Mouse (Mus musculus) midbrain, embryonic 13.5 days (tissue): ENCODE measurements at regions not wholly inside any gene's neighbourhood (a gene's known extent, or its start where the extent isn't known, plus 50 kb on each side); places are given as distances from the start of the nearest gene placed in this dataset.

ENCODE experiments used
- ATAC-seq: fragments of 200-750 bp; cut with Nextera tagmentation; 2 replicates; pipeline ENCODE4 v1.8.0; 2017; ENCODE audit warnings: mild to moderate bottlenecking, moderate TSS enrichment, moderate library complexity
- H3K27ac ChIP-seq: fragments of 300-500 bp; sonication (generic); 2 replicates; pipeline ENCODE4 v1.5.1; 2015; ENCODE audit warnings: inconsistent platforms, mild to moderate bottlenecking, moderate library complexity
- H3K27me3 ChIP-seq: fragments of 300-500 bp; sonication (generic); 2 replicates; pipeline ENCODE4 v1.6.1; 2015; ENCODE audit warnings: mild to moderate bottlenecking, inconsistent platforms
- H3K36me3 ChIP-seq: fragments of 300-500 bp; sonication (generic); 2 replicates; pipeline ENCODE4 v1.6.1; 2015; ENCODE audit warnings: mild to moderate bottlenecking, inconsistent platforms
- H3K4me1 ChIP-seq: fragments of 300-500 bp; sonication (generic); replicated peaks from 2 replicates; pipeline ENCODE4 v1.6.1; 2015; ENCODE audit warnings: inconsistent platforms
- H3K4me2 ChIP-seq: fragments of 300-500 bp; sonication (generic); replicated peaks from 2 replicates; pipeline ENCODE4 v1.6.1; 2015; ENCODE audit warnings: moderate library complexity, mild to moderate bottlenecking, inconsistent platforms
- H3K4me3 ChIP-seq: fragments of 300-500 bp; sonication (generic); replicated peaks from 2 replicates; pipeline ENCODE4 v1.5.1; 2015; ENCODE audit warnings: mild to moderate bottlenecking, inconsistent platforms
- H3K9ac ChIP-seq: fragments of 300-500 bp; sonication (generic); replicated peaks from 2 replicates; pipeline ENCODE4 v1.6.1; 2015; ENCODE audit warnings: mild to moderate bottlenecking, inconsistent platforms
- H3K9me3 ChIP-seq: fragments of 300-500 bp; sonication (generic); 2 replicates; pipeline ENCODE4 v1.6.1; 2016; ENCODE audit warnings: mild to moderate bottlenecking, inconsistent platforms
- WGBS: fragments of 180-500 bp; shearing (Covaris S2); methylation state at CpG from one replicate; pipeline ENCODE4 v1.1.7; 2015; 5-methylcytosine and 5-hydroxymethylcytosine counted together

- H3K4me2 ChIP-seq: no peak overlapping the region
- H3K27ac ChIP-seq: no peak overlapping the region
- no peaks in the 10 kb centered on the region for H3K9me3 ChIP-seq
- no peak overlapping the region for H3K4me3 ChIP-seq
- WGBS: 45% methylated on average over 9 of the region's 9 CpGs
- H3K36me3 ChIP-seq: no peaks in the 10 kb centered on the region
- no peaks in the 10 kb centered on the region for H3K27me3 ChIP-seq
- ATAC-seq: 0 out of 2 replicates have a peak, but pooled peaks have one; percentile 9
- H3K9ac ChIP-seq: no peak overlapping the region
- H3K4me1 ChIP-seq: no peaks in the 10 kb centered on the region
These were observed 535.7 kb downstream of the Plekhb2 start for GRCm38 (mm10) chr1:35385430-35385829.

GRCm38 (mm10) chr1:35388181-35388580 lies 538.4 kb downstream of the Plekhb2 start:
- H3K4me3 ChIP-seq: no peak overlapping the region
- WGBS: 29% methylated on average over 6 of the region's 6 CpGs
- no peak overlapping the region for H3K27ac ChIP-seq
- H3K4me1 ChIP-seq: peaks cover 7% of the 10 kb centered on the region
- no peak overlapping the region for H3K9ac ChIP-seq
- H3K4me2 ChIP-seq: no peak overlapping the region
- no peaks in the 10 kb centered on the region for H3K36me3 ChIP-seq
- no peaks in the 10 kb centered on the region for H3K9me3 ChIP-seq
- ATAC-seq: no peak
- no peaks in the 10 kb centered on the region for H3K27me3 ChIP-seq

DNA sequence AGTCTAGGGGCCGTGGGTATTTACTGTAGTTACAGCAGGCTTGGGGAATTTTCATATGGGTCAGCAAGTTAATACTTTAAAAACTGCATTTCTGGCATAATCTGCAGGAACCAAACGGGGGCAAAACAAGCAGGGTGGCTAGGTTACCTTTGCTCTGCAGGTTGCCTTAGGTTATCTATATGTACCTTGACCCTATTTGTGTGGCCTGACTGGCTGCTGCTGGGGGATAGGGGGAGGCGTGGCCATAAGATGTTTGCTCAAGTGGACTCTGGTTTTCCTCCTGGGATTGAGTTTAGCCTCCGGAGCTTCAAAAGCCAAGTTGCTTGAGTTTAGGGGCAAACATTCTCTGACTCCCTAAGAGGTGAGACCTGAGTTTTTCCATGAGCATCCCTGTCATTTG lies 540.6 kb downstream of the Plekhb2 start:
- H3K9ac ChIP-seq: no peak overlapping the region
- no peak for ATAC-seq
- no peak overlapping the region for H3K4me2 ChIP-seq
- H3K27ac ChIP-seq: no peak overlapping the region
- H3K36me3 ChIP-seq: no peaks in the 10 kb centered on the region
- H3K27me3 ChIP-seq: no peaks in the 10 kb centered on the region
- H3K4me3 ChIP-seq: no peak overlapping the region
- H3K9me3 ChIP-seq: no peaks in the 10 kb centered on the region
- peaks cover 7% of the 10 kb centered on the region for H3K4me1 ChIP-seq
- 83% methylated on average over 4 of the region's 4 CpGs for whole genome bisulfite sequencing

- H3K9me3 ChIP-seq: no peaks in the 10 kb centered on the region
- ATAC-seq: peak; percentile 57
- no peaks in the 10 kb centered on the region for H3K36me3 ChIP-seq
- no peak overlapping the region for H3K4me2 ChIP-seq
- 62% methylated on average over 7 of the region's 7 CpGs for WGBS
- no peak overlapping the region for H3K9ac ChIP-seq
- no peak overlapping the region for H3K4me3 ChIP-seq
- H3K27me3 ChIP-seq: no peaks in the 10 kb centered on the region
- peaks cover 7% of the 10 kb centered on the region for H3K4me1 ChIP-seq
- H3K27ac ChIP-seq: peak overlapping the region; percentile 53; the same call in 1 of the 2 replicates
These were observed 541.2 kb downstream of the Plekhb2 start for GRCm38 (mm10) chr1:35390858-35391586.

DNA sequence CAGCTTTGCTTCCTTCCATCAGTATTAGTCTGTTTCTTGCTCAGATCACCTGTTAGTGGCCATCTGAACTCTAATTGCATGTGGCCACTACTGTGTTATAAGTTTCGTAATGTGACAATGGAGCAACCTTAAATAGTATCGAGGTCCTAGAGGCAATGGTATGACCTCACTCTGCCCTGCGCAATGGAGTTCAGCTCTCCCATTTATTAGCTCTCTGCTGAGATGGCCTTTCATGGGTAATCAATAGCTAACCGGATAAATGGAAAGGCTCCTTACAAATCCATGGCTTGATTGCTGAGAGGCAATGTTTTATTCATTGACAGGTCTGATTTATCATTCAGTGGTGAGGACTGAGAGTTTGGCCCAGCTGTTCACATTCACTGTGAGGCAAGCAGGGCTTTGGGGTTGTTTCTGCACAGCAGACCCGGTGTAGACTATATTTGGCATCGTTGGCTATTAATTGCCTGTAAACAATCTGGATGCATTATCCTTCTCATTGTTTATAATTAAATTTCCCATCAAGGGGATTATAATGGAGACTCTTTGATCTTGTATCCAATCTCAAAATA lies 543.9 kb downstream of the Plekhb2 start:
- 68% methylated on average over 6 of the region's 6 CpGs for WGBS
- Histone ChIP-seq H3K27me3 (no peaks in the 10 kb centered on the region), H3K9me3 (no peaks in the 10 kb centered on the region), H3K4me2 (no peak overlapping the region), H3K36me3 (no peaks in the 10 kb centered on the region), H3K27ac (no peak overlapping the region), H3K9ac (no peak overlapping the region), H3K4me1 (peaks cover 7% of the 10 kb centered on the region), H3K4me3 (no peak overlapping the region)
- no peak for ATAC-seq

DNA sequence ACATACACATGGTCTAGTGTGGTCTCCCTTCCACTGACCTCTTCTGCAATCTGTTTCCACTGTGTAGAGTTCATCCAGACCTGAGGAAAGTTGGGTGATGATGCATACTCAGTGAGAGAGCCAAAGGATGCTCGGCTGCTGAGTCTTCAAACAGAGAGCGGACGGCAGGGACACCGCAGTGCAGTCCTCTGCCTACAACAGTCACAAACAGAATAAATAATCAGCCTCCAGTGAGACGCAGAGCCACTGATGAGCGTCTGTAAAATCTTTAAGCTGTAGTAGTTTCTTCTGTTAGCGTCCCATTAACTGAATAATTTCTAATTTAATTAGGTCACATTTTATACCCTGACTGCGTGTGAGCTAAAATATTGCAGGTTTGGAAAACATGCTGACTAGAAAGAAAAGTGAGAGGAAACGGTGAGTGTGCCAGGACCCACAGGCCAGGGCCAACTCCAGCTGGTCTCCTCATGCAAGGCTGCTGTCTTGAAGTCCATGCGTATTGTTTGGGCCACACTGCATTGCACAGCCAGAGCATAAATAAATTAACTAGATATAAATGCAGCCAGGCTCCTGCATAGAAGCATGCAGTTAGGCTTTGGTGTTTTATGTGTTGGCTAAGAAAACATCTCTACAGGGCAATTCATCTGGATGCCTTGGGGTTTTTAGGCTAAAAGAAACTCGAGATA lies 551.0 kb downstream of the Plekhb2 start:
- 0 out of 2 replicates have a peak, but pooled peaks have one; percentile 43 for ATAC-seq
- H3K9ac ChIP-seq: no peak overlapping the region
- H3K4me2 ChIP-seq: no peak overlapping the region
- H3K4me1 ChIP-seq: peaks cover 16% of the 10 kb centered on the region
- no peak overlapping the region for H3K27ac ChIP-seq
- H3K4me3 ChIP-seq: no peak overlapping the region
- WGBS: 84% methylated on average over 11 of the region's 11 CpGs
- H3K9me3 ChIP-seq: no peaks in the 10 kb centered on the region
- H3K36me3 ChIP-seq: no peaks in the 10 kb centered on the region
- H3K27me3 ChIP-seq: no peaks in the 10 kb centered on the region

DNA sequence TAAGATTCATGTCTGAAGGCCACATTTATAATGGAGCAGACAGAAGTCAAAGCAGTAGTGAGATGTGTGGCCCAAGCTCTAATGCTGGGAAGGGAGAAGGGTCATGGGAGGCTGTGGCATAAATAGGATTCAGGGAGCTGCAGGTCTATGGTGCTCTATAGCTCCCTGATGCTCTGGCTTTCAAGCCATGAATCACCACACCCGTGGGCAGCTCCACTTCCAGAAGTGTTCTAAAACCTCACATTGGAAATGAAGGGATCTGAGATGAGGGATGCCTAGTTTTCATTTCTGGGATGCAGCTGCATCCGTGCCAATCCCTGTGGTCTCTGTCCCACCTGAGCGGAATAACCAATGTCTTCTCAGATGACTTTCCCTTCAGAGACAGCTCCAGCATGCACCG lies 553.2 kb downstream of the Plekhb2 start:
- Histone ChIP-seq H3K4me1 (peaks cover 16% of the 10 kb centered on the region), H3K4me2 (no peak overlapping the region), H3K27ac (no peak overlapping the region), H3K36me3 (no peaks in the 10 kb centered on the region), H3K27me3 (no peaks in the 10 kb centered on the region), H3K4me3 (no peak overlapping the region), H3K9me3 (no peaks in the 10 kb centered on the region), H3K9ac (no peak overlapping the region)
- no peak for ATAC-seq
- 61% methylated on average over 4 of the region's 4 CpGs for WGBS

DNA sequence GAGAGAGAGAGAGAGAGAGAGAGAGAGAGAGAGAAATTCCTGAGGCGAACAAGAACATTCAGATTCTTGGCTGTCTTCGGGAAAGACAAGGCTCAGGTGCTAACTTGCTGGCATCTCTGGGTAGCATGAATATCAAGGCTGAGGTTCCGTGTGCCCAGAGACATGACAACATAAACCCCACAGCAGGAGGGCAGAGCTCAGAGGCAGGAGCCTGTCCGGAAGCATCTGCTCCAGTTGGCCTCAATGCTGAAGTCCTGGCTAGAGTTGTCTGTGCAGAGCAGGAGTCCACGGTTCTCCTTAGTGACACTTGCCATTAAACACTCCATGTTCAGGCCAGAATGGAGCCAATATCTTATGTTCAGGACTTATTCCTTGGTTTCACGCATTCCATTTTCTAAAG lies 555.6 kb downstream of the Plekhb2 start:
- ATAC-seq: no peak
- 80% methylated on average over 6 of the region's 6 CpGs for WGBS

GRCm38 (mm10) chr1:35415646-35416045 lies 565.9 kb downstream of the Plekhb2 start:
- Histone ChIP-seq H3K9ac (no peak overlapping the region), H3K9me3 (no peaks in the 10 kb centered on the region), H3K4me3 (no peak overlapping the region), H3K4me1 (peaks cover 8% of the 10 kb centered on the region), H3K27me3 (no peaks in the 10 kb centered on the region), H3K4me2 (no peak overlapping the region), H3K36me3 (no peaks in the 10 kb centered on the region), H3K27ac (no peak overlapping the region)
- ATAC-seq: no peak
- WGBS: 75% methylated on average over 1 of the region's 1 CpGs

More for the DNA sequence above, 555.6 kb downstream of the Plekhb2 start:
- H3K4me3 ChIP-seq: no peak overlapping the region
- no peak overlapping the region for H3K27ac ChIP-seq
- no peak overlapping the region for H3K4me2 ChIP-seq
- no peaks in the 10 kb centered on the region for H3K9me3 ChIP-seq
- H3K4me1 ChIP-seq: peaks cover 16% of the 10 kb centered on the region
- no peaks in the 10 kb centered on the region for H3K27me3 ChIP-seq
- H3K9ac ChIP-seq: no peak overlapping the region
- H3K36me3 ChIP-seq: no peaks in the 10 kb centered on the region

DNA sequence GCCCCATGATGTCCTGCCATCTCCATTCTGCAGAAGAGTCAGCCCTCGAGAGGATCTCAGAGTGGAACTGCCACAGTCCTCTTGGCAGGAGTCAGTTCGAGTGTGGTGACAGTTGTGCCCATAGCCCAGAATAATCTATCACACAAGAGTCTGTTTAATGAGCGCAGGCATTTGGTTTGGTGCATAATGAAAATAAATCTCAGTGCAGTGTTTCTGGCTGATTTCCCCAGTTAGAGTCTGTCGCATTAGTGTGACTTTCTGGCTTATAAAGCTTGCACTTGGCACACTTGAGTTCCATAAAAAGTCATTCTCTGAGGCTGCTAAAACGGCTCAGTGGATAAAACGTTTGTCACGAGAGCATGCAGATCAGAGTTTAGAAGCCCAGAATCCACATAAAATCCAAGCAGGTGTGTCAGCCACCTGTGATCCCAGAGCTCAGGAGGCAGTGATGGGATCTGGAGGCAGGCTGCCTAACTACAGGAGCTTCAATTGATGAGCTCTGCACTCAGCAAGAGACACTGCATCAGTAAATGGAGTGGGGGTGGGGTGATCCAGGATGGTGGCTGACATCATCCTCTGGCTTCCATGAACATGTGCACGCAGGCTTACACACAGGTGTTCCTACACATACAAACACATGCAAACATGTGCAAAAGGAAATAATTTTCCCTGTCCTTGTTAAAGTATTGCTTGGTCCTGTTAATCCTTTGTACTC lies 578.5 kb downstream of the Plekhb2 start:
- peaks cover 5% of the 10 kb centered on the region; the same call in 1 of the 2 replicates for H3K9me3 ChIP-seq
- H3K4me2 ChIP-seq: no peak overlapping the region
- no peaks in the 10 kb centered on the region for H3K4me1 ChIP-seq
- H3K27me3 ChIP-seq: no peaks in the 10 kb centered on the region
- H3K36me3 ChIP-seq: no peaks in the 10 kb centered on the region
- H3K4me3 ChIP-seq: no peak overlapping the region
- 91% methylated on average over 8 of the region's 8 CpGs for WGBS
- ATAC-seq: no peak
- no peak overlapping the region for H3K9ac ChIP-seq
- H3K27ac ChIP-seq: no peak overlapping the region

GRCm38 (mm10) chr1:35429471-35429870 lies 579.7 kb downstream of the Plekhb2 start:
- no peak for ATAC-seq
- 79% methylated on average over 1 of the region's 1 CpGs for WGBS
- Histone ChIP-seq H3K9ac (no peak overlapping the region), H3K27ac (no peak overlapping the region), H3K36me3 (no peaks in the 10 kb centered on the region), H3K4me3 (no peak overlapping the region), H3K9me3 (peaks cover 5% of the 10 kb centered on the region; the same call in 1 of the 2 replicates), H3K4me2 (no peak overlapping the region), H3K27me3 (no peaks in the 10 kb centered on the region), H3K4me1 (no peaks in the 10 kb centered on the region)

- H3K9ac ChIP-seq: no peak overlapping the region
- H3K36me3 ChIP-seq: no peaks in the 10 kb centered on the region
- H3K9me3 ChIP-seq: peaks cover 3% of the 10 kb centered on the region; the same call in 1 of the 2 replicates
- no peaks in the 10 kb centered on the region for H3K4me1 ChIP-seq
- ATAC-seq: no peak
- no peaks in the 10 kb centered on the region for H3K27me3 ChIP-seq
- no peak overlapping the region for H3K4me2 ChIP-seq
- no peak overlapping the region for H3K27ac ChIP-seq
- no peak overlapping the region for H3K4me3 ChIP-seq
- whole genome bisulfite sequencing: 70% methylated on average over 3 of the region's 3 CpGs
These were observed 585.9 kb downstream of the Plekhb2 start for GRCm38 (mm10) chr1:35435721-35436120.
